Mouse (Mus musculus) thymus, postnatal 0 days (tissue): ENCODE data around the gene Chga. TPM values are rescaled to one million over a fixed set of nuclear protein-coding genes. Genes with fewer than 3 reads are reported as not detected.

Experiments used
- DNase-seq: peaks from one replicate; pipeline ENCODE4 v3.0.0-alpha.2; 2015; ENCODE audit warnings: low spot score
- polyA plus RNA-seq: library from polyadenylated mRNA; unstranded; fragments of >200 nt; fragmentation: Nextera tagmentation; extraction: Ambion mirVana; gene quantifications from 2 replicates; pipeline ENCODE4 v1.2.1, GENCODE M21; 2015

Gene Chga
- polyA plus RNA-seq, 1 experiment from 2014 or later = 25.2 TPM

- DNase-seq = no peak
Observed at GRCm38 (mm10) chr12:102599801-102600200, 45.0 kb downstream of the Chga start.

- no peak for DNase-seq
Observed at GRCm38 (mm10) chr12:102600345-102600744, 45.6 kb downstream of the Chga start.

- DNase-seq = no peak
Observed at GRCm38 (mm10) chr12:102601847-102602246, 47.1 kb downstream of the Chga start.

- no peak for DNase-seq
Observed at GRCm38 (mm10) chr12:102602255-102603041, 47.7 kb downstream of the Chga start.

GRCm38 (mm10) chr12:102605607-102606006 lies 50.8 kb downstream of the Chga start:
- DNase-seq = peak; percentile 27

- DNase-seq = no peak
Observed at GRCm38 (mm10) chr12:102607066-102607465, 52.3 kb downstream of the Chga start.

GRCm38 (mm10) chr12:102607808-102608517 lies 53.2 kb downstream of the Chga start:
- DNase-seq = no peak

- DNase-seq = no peak
Observed at GRCm38 (mm10) chr12:102610927-102611326, 56.2 kb downstream of the Chga start.

GRCm38 (mm10) chr12:102612431-102612830 lies 57.7 kb downstream of the Chga start:
- peak; percentile 85 for DNase-seq

GRCm38 (mm10) chr12:102613411-102613810 lies 58.6 kb downstream of the Chga start:
- no peak for DNase-seq

Other genes starting within 250 kb of the Chga start
- gene Lgmn, start 115.2 kb upstream of the Chga start, polyA plus RNA-seq = 75.0 and 77.3 TPM in 2 replicates
- gene Golga5, start 85.8 kb upstream of the Chga start, polyA plus RNA-seq = 31.7 and 34.5 TPM in 2 replicates
- 18.6 and 19.9 TPM in 2 replicates for gene Itpk1, start 150.0 kb downstream of the Chga start, polyA plus RNA-seq
- 15.3 and 16.1 TPM in 2 replicates for gene Moap1, start 188.7 kb downstream of the Chga start, polyA plus RNA-seq
- gene Tmem251, start 188.8 kb downstream of the Chga start, polyA plus RNA-seq = 18.6 and 20.5 TPM in 2 replicates
- gene Gm28051, start 202.8 kb downstream of the Chga start, polyA plus RNA-seq = not detected in 2 replicates
- 28.4 and 31.8 TPM in 2 replicates for gene Gon7, start 202.8 kb downstream of the Chga start, polyA plus RNA-seq
- 35.4 and 39.9 TPM in 2 replicates for gene Ubr7, start 203.0 kb downstream of the Chga start, polyA plus RNA-seq
- 19.0 and 19.3 TPM in 2 replicates for gene Gm20604, start 203.7 kb downstream of the Chga start, polyA plus RNA-seq